Comparison of ENCODE assay signal across 7 mouse cellular contexts in genomic region chr2:25262291-25262767, GRCm38 (mm10). TPM values are rescaled to one million over a fixed set of nuclear protein-coding genes. Genes with fewer than 3 reads are reported as not detected.
A peak's percentile ranks its signal among the peaks of the same experiment; 100 is the strongest.
DNase-seq lines count a peak whose midpoint lies in the region; ATAC-seq lines count a peak whose summit lies in the region.

Tprn (plus strand) TSS chr2:25262618.

- peak; percentile 98 for DNase-seq in adrenal gland, adult 2 months
- peak; percentile 89 for DNase-seq in embryo, embryonic 11.5 days (ENCODE audit: low read depth, low spot score)
- DNase-seq in gastrocnemius, postnatal 36 days = peak; percentile 86 to 91
- peak; percentile 93 to 99 for DNase-seq in left cerebral cortex, postnatal 25 days (ENCODE audit: low spot score in 2 of 2)
- peak; percentile 91 for DNase-seq in midbrain, embryonic 10.5 days (ENCODE audit: low spot score)
- peak; percentile 87 for DNase-seq in right cerebral cortex, postnatal 4 days

- WGBS in intestine, embryonic 15.5 days = under 1% methylated on average over 39 of the region's 39 CpGs
- WGBS in midbrain, embryonic 10.5 days = under 1% methylated on average over 39 of the region's 39 CpGs

- H3K36me3 ChIP-seq in intestine, embryonic 15.5 days = no peaks in the 10 kb centered on the region
- no peaks in the 10 kb centered on the region for H3K36me3 ChIP-seq in midbrain, embryonic 10.5 days

- H3K9me3 ChIP-seq in intestine, embryonic 15.5 days = no peaks in the 10 kb centered on the region
- H3K9me3 ChIP-seq in midbrain, embryonic 10.5 days (replicated peaks) = no peaks in the 10 kb centered on the region

- ATAC-seq in intestine, embryonic 15.5 days = peak; percentile 96

- peaks cover 39% of the 10 kb centered on the region for H3K4me1 ChIP-seq in intestine, embryonic 15.5 days (replicated peaks)
- H3K4me1 ChIP-seq in midbrain, embryonic 10.5 days = peaks cover 51% of the 10 kb centered on the region

- peak within 1 kb of the TSS; percentile 81 for H3K9ac ChIP-seq in intestine, embryonic 15.5 days

- intact Hi-C loops in gastrocnemius, postnatal 36 days (cut with DNase I) = no loop called here
- intact Hi-C loops in left cerebral cortex, postnatal 25 days (cut with DNase I) = no loop called here

- peaks cover 6% of the 10 kb centered on the region for H3K27me3 ChIP-seq in intestine, embryonic 15.5 days (replicated peaks)
- peaks cover 25% of the 10 kb centered on the region for H3K27me3 ChIP-seq in midbrain, embryonic 10.5 days (ENCODE audit: low read depth, poor library complexity, severe bottlenecking)

- peak within 1 kb of the TSS; percentile 97 for H3K4me2 ChIP-seq in intestine, embryonic 15.5 days (replicated peaks)

- peak within 1 kb of the TSS; percentile 60; the same call in 1 of the 2 replicates for H3K27ac ChIP-seq in intestine, embryonic 15.5 days
- H3K27ac ChIP-seq in midbrain, embryonic 10.5 days (replicated peaks) = peak within 1 kb of the TSS; percentile 73

- H3K4me3 ChIP-seq in intestine, embryonic 15.5 days (replicated peaks) = peak within 1 kb of the TSS; percentile 87
- H3K4me3 ChIP-seq in midbrain, embryonic 10.5 days = peak within 1 kb of the TSS; percentile 79

RNA-seq across cellular contexts. Expression of gene Tprn, which starts in this region (rescaled TPM):
- 10 to 100 TPM in 1 of 2 experiments, 1 to 10 TPM in 1; 10.0 to 13.1 TPM for total RNA-seq in adrenal gland, adult 2 months (2021)
- 13.6 and 14.6 TPM in 2 replicates for polyA plus RNA-seq in adrenal gland, adult 2 months (2012; rRNA removed)
- 1 to 10 TPM; 3.8 to 4.5 TPM for total RNA-seq in gastrocnemius, postnatal 36 days (2021)
- polyA plus RNA-seq in intestine, embryonic 15.5 days (2015; fragmentation: Nextera tagmentation; extraction: Ambion mirVana) = 20.7 and 23.6 TPM in 2 replicates
- 10 to 100 TPM; 14.4 to 15.5 TPM for total RNA-seq in left cerebral cortex, postnatal 25 days (2021)
- polyA plus RNA-seq in midbrain, embryonic 10.5 days (2016; fragmentation: Nextera tagmentation; extraction: Ambion mirVana) = 7.5 and 7.8 TPM in 2 replicates

Comparison
In these comparisons a context has a peak if more than half of its experiments do, and no peak if none do; other contexts are left out.
1. Peak in every context shown above with its lines: DNase-seq, ATAC-seq, H3K4me3 ChIP-seq and H3K27ac ChIP-seq.